Mouse (Mus musculus) CH12.LX (cell line): ENCODE data around the gene Sgk2.

Experiments
- CTCF ChIP-seq, 2 experiments: IDR thresholded peaks in 1 of 2; conservative IDR thresholded peaks in 1 of 2; 2 replicates each; pipeline ENCODE4 v1.5.1; 2011 to 2012; ENCODE audit warnings: low read depth in 2 of 2, low read length in 2 of 2, improper control_type of control experiment in 1 of 2, inconsistent platforms in 1 of 2, mild to moderate bottlenecking in 1 of 2, moderate library complexity in 1 of 2
- MAFK ChIP-seq: IDR thresholded peaks from 2 replicates; pipeline ENCODE4 v1.6.1; 2011; ENCODE audit warnings: low read length, improper control_type of control experiment; ENCODE audit not compliant: insufficient replicate concordance
- POLR2A ChIP-seq: IDR thresholded peaks from 2 replicates; pipeline ENCODE4 v1.6.1; 2011; ENCODE audit warnings: low read depth, mild to moderate bottlenecking, improper control_type of control experiment, low read length

- TF ChIP-seq POLR2A = no peak
- TF ChIP-seq CTCF (conservative IDR thresholded peaks at IDR 0.05 in 1 of 2, IDR thresholded peaks at IDR 0.05 in 1 of 2; ENCODE audit: low read depth in 2 of 2, low read length in 2 of 2) = no peak
- no peak for TF ChIP-seq MAFK
Observed at GRCm38 (mm10) chr2:162987218-162987617, at the start of gene Sgk2.
